Mouse (Mus musculus) right cerebral cortex, adult 18-20 months (tissue): ENCODE data around the gene Rai1.

ENCODE experiments used
- DNase-seq: peaks from one replicate; pipeline ENCODE4 v3.0.0; 2022; ENCODE audit warnings: mixed read lengths

The Rai1 gene

GRCm38 (mm10) chr11:60094909-60095810, 9.7 kb upstream of the Rai1 start:
- no peak for DNase-seq

DNA sequence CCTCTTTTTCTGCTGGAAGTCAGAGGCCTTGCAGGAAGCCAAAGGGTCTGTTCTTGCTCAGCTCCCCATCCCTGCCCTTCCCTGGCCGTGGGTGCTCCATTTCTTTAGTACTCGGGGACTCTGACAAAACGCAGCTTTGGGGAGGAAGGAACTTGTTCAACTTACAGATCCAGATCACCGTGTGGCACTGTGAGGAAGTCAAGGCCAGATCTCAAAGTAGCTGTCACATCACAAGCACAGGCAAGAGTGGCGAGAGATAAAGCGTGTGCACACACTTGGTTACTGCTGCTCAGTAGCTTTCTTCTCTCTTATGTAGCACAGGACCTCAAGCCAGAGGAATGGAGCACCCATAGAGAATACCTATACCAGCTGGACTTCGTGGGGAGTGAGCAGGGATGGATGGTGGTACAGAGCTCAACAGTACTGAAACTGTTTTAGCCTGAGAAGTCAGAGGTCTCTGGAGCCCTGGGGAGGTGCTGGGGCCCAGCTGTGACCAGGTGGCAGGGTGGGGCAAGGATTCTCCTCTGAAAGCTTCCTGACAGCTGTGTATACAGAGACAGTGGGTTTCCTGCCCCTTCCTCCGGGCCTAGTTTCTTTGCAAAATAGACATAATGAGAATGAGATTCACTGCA, 5.1 kb upstream of the Rai1 start:
- no peak for DNase-seq

GRCm38 (mm10) chr11:60100827-60101555, 3.8 kb upstream of the Rai1 start:
- no peak for DNase-seq

GRCm38 (mm10) chr11:60101986-60102385, 2.8 kb upstream of the Rai1 start:
- no peak for DNase-seq

DNA sequence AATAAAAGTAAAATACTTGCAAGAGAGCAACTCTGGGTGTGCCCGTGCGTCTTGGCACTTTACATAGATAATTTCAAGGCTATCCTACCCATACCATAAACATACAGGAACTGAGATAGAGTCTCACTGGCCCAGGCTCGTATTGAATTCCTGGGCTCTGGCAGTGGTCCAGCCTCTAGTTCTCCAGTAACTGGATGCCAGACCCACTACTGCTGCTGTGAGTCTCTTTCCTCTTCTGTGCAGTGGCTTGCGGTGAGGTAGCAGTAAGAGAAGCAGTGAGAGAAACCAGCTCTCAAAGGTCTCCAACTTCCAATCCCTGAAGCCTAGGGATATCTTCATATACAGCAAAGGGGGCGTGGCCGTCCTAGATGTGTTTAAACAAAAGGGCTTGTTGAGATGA, 2.1 kb upstream of the Rai1 start:
- DNase-seq = no peak

DNA sequence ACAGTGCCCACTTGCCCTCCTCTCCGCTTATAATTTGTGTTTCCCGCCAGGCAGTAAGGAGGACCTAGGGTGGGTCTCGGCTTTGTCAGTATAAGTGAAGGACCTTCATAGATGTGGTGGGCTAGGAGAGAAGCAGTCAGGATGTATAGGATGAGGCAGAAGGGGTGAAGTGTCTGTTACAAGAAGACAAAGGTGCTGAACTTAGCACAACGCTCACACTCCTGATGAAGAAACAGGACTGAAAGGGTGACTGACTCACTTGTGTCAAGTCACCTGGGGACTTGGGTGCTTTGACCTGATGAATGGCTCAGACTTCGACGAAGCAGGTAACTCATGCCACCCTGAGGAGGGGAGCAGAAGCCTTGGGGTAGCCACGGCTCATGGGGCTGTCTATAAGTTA, 1.2 kb upstream of the Rai1 start:
- no peak for DNase-seq

DNA sequence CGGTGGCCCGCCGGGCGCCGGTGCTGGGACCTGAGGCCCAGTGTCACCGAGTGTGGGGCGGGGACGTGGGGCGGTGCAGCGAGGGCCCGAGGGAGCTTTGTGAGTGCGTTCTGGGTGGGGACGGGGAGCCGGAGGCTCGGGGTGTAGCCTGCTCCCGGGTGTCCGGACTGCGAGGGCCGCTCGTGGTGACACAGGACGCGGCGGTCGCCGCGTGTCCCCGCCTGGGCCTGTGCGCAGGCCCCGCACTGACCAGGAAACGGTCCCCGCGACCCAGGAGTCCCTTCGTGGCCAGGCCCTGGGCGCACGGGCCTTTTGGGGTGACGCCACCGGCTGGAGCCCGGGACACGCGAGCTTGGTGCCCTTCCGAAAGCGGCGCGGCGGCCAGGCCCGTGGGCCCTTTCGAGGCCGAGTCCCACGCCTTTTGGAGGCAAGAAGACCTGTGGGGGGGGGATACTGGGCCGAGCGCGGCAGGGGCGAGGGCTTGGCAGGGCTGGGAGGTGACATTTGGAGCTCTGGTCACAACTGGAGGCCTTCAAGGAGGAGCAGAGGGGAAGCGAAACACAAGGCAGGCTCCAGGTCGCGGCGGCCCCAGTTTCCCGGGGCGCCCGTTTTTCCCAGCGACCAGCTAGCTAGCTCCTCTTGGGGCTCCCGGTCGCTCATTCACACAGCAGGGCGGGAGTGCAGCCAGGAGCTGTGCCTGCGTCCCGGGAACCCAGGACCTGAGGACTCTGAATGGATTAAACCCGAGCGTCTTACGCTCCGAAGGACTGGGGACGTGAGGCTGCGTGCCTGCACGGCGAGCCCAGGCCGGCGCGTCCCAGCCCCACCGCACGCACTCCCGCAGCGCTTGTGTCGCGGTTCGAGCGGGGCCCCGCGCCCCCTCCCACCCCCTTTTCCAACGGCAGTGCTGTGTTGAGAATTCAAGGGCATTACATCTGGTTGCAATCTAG, 1.1 kb downstream of the Rai1 start:
- peak; percentile 49 for DNase-seq

DNA sequence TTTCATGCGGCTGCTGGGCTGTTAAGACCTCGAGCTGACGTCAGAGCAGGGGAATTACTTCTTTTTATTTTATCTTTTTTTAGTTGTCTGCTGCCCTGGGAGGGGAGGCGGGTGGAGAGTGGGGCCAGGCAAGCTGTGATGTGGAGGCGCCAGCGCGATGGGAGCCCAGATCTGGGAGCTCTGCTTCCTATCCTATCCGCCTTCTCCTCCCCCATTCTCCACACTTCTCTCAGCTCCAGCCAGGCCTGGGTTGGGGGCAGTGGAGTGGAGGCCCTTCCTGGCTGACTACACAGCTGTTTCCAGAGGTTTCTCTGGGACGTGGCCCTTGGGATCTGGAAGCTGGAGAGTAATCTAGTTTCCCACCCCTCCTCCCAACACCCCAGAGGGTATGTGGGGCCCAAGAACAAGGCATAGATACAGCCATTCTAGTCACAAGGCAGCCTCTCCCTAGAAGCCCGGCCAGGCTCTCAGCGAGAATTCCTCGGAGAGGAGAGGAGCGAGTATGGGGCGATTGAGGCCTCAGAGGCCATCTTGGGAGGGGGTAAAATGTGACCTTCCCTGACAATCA, 1.8 kb downstream of the Rai1 start:
- peak; percentile 91 for DNase-seq

GRCm38 (mm10) chr11:60107449-60107848, 2.6 kb downstream of the Rai1 start:
- no peak for DNase-seq

DNA sequence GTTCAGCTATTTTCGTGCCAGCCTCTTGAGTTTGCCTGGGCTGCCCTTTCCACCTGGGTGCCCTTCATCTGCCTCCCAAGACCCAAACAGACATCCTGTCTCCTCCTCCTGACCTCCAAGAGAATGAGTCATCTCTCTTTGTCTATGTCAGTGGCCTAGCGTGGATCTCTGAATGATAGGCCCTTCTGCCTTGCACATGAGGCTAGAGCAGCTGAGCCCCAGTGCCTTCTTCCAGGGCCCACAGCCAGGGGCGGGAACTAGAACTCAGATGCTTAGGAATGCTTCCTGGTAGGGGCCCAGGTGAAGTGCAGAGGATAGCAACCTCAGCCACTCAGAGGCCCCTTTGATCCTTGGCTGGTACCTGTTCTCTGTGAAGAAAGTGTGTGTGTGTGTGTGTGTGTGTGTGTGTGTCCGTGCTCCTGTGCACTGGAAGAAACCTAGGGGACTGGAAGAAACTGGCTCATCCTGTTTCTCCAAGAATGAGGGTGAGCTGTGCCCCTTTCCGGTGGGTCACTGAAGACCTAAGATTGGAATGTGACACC, 3.9 kb downstream of the Rai1 start:
- DNase-seq = no peak

GRCm38 (mm10) chr11:60110386-60110785, 5.6 kb downstream of the Rai1 start:
- no peak for DNase-seq

- DNase-seq = no peak
Observed at GRCm38 (mm10) chr11:60111576-60111975, 6.8 kb downstream of the Rai1 start.

DNA sequence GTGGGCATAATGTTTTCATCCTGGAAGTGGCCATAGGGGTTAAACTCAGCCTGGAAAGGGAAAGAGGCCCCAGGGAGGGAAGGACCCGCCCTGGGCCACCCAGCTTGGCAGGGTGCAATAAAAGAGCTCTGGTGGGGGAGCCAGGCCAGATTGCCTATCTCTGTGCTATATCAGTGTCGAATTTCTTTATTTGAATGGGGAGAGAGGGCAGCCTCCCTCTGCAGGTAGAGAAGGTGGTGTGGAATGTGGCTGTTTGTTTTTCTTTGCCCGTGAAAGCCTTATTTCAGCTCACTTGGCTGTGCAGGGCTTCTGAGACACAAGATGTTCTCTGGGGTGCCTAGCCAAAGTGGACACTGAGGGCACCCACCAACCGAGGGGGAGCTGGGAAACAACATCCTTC, 8.8 kb downstream of the Rai1 start:
- DNase-seq = no peak

DNA sequence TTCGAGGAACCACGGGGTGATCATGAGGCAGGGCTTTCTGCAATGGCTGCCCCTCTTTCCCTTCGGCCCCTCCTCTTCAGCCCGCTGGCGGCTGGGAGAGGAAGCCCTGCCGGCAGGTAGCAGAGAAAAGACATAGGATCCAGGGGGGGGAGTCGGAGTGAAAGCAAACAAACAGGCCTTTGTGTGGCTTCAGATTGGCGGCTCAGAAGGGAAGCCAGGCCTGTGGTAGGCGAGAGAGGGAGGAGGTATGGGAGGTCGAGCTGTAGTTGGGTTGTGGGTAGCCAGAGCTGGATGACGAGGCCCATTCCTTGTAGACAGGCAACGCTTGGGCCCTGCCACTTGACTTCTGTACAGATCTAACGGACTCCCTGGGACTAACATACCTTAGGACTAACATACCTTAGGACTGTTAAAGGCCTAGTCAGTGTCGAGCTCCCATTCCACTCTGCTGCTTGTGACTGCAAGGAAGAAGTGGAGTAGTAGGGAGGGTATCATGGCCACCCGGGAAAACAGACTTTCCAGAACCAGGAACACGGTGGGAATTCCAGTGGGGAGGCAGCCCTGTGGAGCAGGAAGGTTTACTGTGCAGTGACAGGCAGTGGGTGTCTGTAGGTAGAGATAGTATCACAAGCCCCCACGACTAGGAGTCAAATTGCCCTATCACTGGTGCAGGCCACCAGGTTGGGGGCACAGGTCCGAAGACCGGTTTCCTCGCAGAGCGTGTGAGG, 9.6 kb downstream of the Rai1 start:
- DNase-seq = peak; percentile 28

DNA sequence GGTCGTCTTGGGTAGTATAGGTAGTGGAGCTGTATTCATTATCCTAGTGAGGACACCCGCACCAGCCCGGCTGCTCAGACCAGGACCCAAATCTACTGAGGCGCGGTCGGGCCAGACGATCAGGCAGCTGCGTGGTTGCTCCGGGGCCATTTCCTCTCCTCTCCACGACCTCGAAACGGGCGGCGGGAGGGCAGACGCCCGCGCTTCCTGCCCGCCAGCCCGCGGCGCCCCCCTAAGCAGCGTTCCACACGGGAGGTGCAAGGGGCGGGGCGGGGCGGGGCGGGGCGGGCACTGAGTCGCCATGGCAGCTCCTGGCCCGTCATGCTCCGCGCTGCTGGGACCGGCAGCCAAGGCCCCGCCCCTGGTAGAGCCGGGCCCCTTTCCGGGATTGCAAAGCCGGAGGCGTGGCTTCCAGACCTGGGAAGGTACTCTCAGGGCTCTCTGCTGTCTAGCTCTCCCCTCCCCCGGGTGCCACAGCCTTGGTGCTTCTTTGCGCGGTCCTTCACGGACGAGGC, 10.3 kb downstream of the Rai1 start:
- DNase-seq = peak; percentile 94

GRCm38 (mm10) chr11:60115638-60116276, 10.9 kb downstream of the Rai1 start:
- DNase-seq = no peak

DNA sequence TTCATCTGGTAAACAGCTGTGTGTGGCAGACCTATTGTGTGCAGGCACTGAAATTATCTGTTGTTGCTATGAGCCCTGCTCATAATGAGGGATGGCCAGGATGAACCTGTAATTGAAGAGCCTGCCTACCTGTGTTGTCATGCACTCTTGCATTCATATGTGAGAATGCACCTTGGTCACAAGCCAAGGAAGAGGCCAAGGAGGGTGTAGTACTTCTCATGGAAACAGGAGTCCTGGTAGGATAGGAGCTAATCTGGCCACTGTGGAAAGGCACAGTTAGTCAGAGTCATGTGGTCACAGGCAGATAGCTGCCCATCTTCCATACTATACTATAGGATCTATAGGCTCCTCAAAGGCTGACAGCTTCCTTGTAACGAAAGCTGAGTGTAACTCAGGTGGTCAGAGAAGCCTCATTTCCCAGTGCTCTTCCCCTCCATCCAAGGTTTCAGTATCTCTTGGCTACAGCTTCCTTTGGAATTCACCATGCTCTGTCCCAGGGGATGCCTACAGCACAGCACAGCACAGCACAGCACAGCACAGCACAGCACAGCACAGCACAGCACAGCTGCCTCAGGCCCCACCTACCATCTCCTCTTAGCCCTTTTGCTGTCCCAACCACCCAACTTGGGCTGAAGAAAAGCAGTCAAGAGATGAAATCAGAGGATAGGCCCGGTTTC, 15.9 kb downstream of the Rai1 start:
- DNase-seq = no peak

DNA sequence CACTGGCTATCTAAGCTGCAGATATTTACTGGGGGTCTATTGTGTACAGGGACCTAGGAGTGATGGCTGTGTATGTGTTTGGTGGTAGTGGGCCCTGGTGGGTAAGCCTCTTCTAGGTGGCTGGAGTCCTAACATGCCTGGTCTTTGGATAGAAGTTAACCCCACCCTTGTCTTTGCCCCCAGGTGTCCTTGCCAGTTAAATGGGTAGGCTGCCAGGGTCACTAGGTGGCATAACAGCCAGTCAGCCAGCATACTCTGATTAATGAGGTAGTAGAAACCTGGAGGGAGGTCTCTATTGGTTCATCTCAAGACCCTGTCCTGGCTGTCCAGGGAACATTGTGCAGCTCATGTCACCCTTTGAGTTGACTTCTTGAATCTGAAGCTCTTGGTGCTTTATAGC, 17.8 kb downstream of the Rai1 start:
- no peak for DNase-seq

DNA sequence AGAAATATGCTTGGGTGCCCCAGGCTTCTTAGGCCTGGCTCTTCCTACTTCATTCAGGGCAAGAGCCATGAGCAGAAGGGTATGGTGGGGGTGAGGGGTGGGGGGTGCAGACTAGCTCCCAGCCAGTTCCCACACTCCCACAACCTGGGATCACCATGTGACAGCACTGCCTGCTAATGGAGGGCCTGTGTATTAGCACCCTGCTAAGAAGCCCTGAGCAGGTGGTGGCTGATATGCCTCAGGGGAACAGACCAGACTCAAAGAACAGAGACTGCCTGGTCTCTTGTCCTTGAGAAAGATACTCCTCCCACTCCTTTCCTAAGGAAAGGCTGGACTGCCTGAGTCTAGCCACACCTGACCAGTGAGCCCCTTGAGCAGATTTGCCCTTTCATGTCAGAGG, 22.2 kb downstream of the Rai1 start:
- DNase-seq = no peak
